In genomic region chr10:116721986-116722385, GRCm38 (mm10) we compare ENCODE assay signal across 15 mouse cellular contexts.
"Had no signal": no experiment of that assay in that cellular context is flagged by ENCODE, and none has a peak within 500 bp of the region (broad histone marks: within the 10 kb centered on the region; RNA-seq: fewer than 3 reads in every experiment).

No protein-coding gene starts in this region.

- H3K9me3 ChIP-seq: neural tube, embryonic 15.5 days; stomach, embryonic 15.5 days had no signal

- H3K4me2 ChIP-seq: neural tube, embryonic 15.5 days; stomach, embryonic 15.5 days had no signal

- H3K27ac ChIP-seq: neural tube, embryonic 15.5 days; stomach, embryonic 15.5 days; stomach, postnatal 0 days had no signal

- DNase-seq: retina, postnatal 1 day; right cerebral cortex, adult 18-20 months; right cerebral cortex, postnatal 14 days; right cerebral cortex, postnatal 25 days; right cerebral cortex, postnatal 4 days; spleen, adult 18-20 months; thymus, adult 18-20 months; thymus, adult 2 months; thymus, postnatal 14 days; thymus, postnatal 25 days; thymus, postnatal 36 days; thymus, postnatal 4 days had no signal

- H3K9ac ChIP-seq: neural tube, embryonic 15.5 days; stomach, embryonic 15.5 days had no signal

- H3K27me3 ChIP-seq: neural tube, embryonic 15.5 days; stomach, embryonic 15.5 days had no signal

- H3K36me3 ChIP-seq: neural tube, embryonic 15.5 days; stomach, embryonic 15.5 days had no signal

- H3K4me3 ChIP-seq: neural tube, embryonic 15.5 days; stomach, embryonic 15.5 days had no signal

- H3K4me1 ChIP-seq: neural tube, embryonic 15.5 days; stomach, embryonic 15.5 days had no signal
